ENCODE assay signal across 17 mouse cellular contexts in the genomic region with DNA sequence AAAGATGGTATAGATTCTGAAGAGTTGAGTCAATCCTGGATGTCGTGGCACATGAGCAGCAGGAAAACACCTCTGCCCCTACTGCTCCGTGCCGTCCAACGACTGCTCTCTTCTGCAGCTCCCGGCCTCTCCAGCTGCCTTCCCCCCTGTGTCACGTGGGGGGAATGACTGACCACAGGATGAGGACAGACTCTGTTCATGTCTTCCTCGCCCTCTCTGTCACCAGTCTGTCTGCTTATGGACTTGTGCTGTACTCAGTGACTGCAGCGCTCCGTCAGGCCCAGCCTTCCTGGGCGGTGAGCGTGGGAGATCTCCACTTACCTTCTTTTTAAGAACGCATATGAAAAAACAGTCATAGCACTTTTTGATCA. TPM values are rescaled to one million over a fixed set of nuclear protein-coding genes. Genes with fewer than 3 reads are reported as not detected.
DNase-seq lines count a peak whose midpoint lies in the region; ATAC-seq and TF ChIP-seq lines count a peak whose summit lies in the region.
"Had no signal": no experiment of that assay in that cellular context is flagged by ENCODE, and none has a peak within 500 bp of the region (broad histone marks: within the 10 kb centered on the region; RNA-seq: fewer than 3 reads in every experiment).

No protein-coding gene starts in this region.

- intact Hi-C loops in heart, postnatal 25 days (cut with DNase I) = loop anchor here (10.0 kb wide), 1 partner anchor 88 kb away; no protein-coding TSS in a partner anchor

- H3K27ac ChIP-seq in heart, embryonic 16.5 days (ENCODE audit: low read length) = peak overlapping the region; percentile 75
- peak overlapping the region; percentile 52; the same call in 1 of the 2 replicates for H3K27ac ChIP-seq in lung, embryonic 14.5 days (ENCODE audit: low read depth)
- H3K27ac ChIP-seq in lung, postnatal 0 days (ENCODE audit: low read length) = no peak overlapping the region
- 0 out of 2 replicates have a peak overlapping the region, but pooled peaks have one; percentile 4 for H3K27ac ChIP-seq in hindbrain, embryonic 14.5 days
- H3K27ac ChIP-seq in limb, embryonic 14.5 days (replicated peaks; ENCODE audit: low read depth, low read length) = peak overlapping the region; percentile 43
- H3K27ac ChIP-seq: midbrain, embryonic 13.5 days had no signal

- no peak for DNase-seq in heart, postnatal 25 days (ENCODE audit: low spot score)
- no peak for DNase-seq in lung, embryonic 14.5 days
- no peak for DNase-seq in lung, postnatal 0 days (ENCODE audit: low spot score)
- DNase-seq in hindbrain, embryonic 14.5 days (ENCODE audit: low spot score) = no peak
- DNase-seq in limb, embryonic 14.5 days (ENCODE audit: low spot score) = no peak
- DNase-seq in thymus, postnatal 0 days (ENCODE audit: low spot score) = no peak
- DNase-seq: cerebellum, adult 11 months; left cerebral cortex, postnatal 4 days; thymus, postnatal 25 days had no signal

- H3K9ac ChIP-seq in heart, embryonic 16.5 days (ENCODE audit: low read length) = no peak overlapping the region
- no peak overlapping the region for H3K9ac ChIP-seq in lung, embryonic 14.5 days
- H3K9ac ChIP-seq in lung, postnatal 0 days (replicated peaks; ENCODE audit: low read depth) = no peak overlapping the region
- no peak overlapping the region for H3K9ac ChIP-seq in hindbrain, embryonic 14.5 days
- H3K9ac ChIP-seq in limb, embryonic 14.5 days (ENCODE audit: low read depth, low read length, severe bottlenecking) = no peak overlapping the region
- H3K9ac ChIP-seq: forebrain, embryonic 13.5 days; midbrain, embryonic 13.5 days; stomach, embryonic 15.5 days had no signal

- H3K4me3 ChIP-seq in heart, embryonic 16.5 days (ENCODE audit: low read length) = no peak overlapping the region
- H3K4me3 ChIP-seq in lung, embryonic 14.5 days (ENCODE audit: low read depth, low read length) = no peak overlapping the region
- H3K4me3 ChIP-seq in lung, postnatal 0 days (ENCODE audit: low read depth, low read length) = no peak overlapping the region
- H3K4me3 ChIP-seq in hindbrain, embryonic 14.5 days (replicated peaks; ENCODE audit: low read length) = no peak overlapping the region
- no peak overlapping the region for H3K4me3 ChIP-seq in limb, embryonic 14.5 days (replicated peaks; ENCODE audit: low read length)
- H3K4me3 ChIP-seq: forebrain, embryonic 13.5 days; midbrain, embryonic 13.5 days; stomach, embryonic 15.5 days had no signal

- TF ChIP-seq EP300 in lung, postnatal 0 days (IDR thresholded peaks at IDR 0.05) = no peak

- H3K9me3 ChIP-seq in heart, embryonic 16.5 days (replicated peaks; ENCODE audit: control insufficient read depth, low read length) = no peaks in the 10 kb centered on the region
- no peaks in the 10 kb centered on the region for H3K9me3 ChIP-seq in lung, embryonic 14.5 days (ENCODE audit: low read depth, low read length)
- H3K9me3 ChIP-seq in lung, postnatal 0 days (ENCODE audit: low read length) = no peaks in the 10 kb centered on the region
- H3K9me3 ChIP-seq in hindbrain, embryonic 14.5 days (ENCODE audit: control insufficient read depth, low read length) = no peaks in the 10 kb centered on the region
- no peaks in the 10 kb centered on the region for H3K9me3 ChIP-seq in limb, embryonic 14.5 days (ENCODE audit: control insufficient read depth, low read length)
- H3K9me3 ChIP-seq: forebrain, embryonic 13.5 days; midbrain, embryonic 13.5 days; stomach, embryonic 15.5 days had no signal

- H3K4me1 ChIP-seq in heart, embryonic 16.5 days (ENCODE audit: control insufficient read depth, insufficient read depth, low read length) = peaks cover 26% of the 10 kb centered on the region
- H3K4me1 ChIP-seq in lung, embryonic 14.5 days (ENCODE audit: insufficient read depth) = no peaks in the 10 kb centered on the region
- no peaks in the 10 kb centered on the region for H3K4me1 ChIP-seq in lung, postnatal 0 days (ENCODE audit: insufficient read depth, low read depth, low read length)
- peaks cover 3% of the 10 kb centered on the region; the same call in 1 of the 2 replicates for H3K4me1 ChIP-seq in hindbrain, embryonic 14.5 days (replicated peaks; ENCODE audit: control insufficient read depth, insufficient read depth, low read length)
- H3K4me1 ChIP-seq in limb, embryonic 14.5 days (ENCODE audit: control insufficient read depth, insufficient read depth, low read length) = peaks cover 17% of the 10 kb centered on the region
- H3K4me1 ChIP-seq: midbrain, embryonic 13.5 days; stomach, embryonic 15.5 days had no signal

- H3K36me3 ChIP-seq in heart, embryonic 16.5 days (ENCODE audit: control insufficient read depth, insufficient read depth) = peaks cover 24% of the 10 kb centered on the region
- peaks cover 65% of the 10 kb centered on the region for H3K36me3 ChIP-seq in lung, embryonic 14.5 days (ENCODE audit: insufficient read depth)
- peaks cover 27% of the 10 kb centered on the region for H3K36me3 ChIP-seq in lung, postnatal 0 days (ENCODE audit: insufficient read depth, low read length)
- H3K36me3 ChIP-seq in hindbrain, embryonic 14.5 days (replicated peaks; ENCODE audit: control insufficient read depth, insufficient read depth) = peaks cover 16% of the 10 kb centered on the region
- H3K36me3 ChIP-seq in limb, embryonic 14.5 days (ENCODE audit: control insufficient read depth, insufficient read depth, low read length) = peaks cover 61% of the 10 kb centered on the region

- TF ChIP-seq CTCF in lung, embryonic 14.5 days (IDR thresholded peaks at IDR 0.05; ENCODE audit: low read depth) = no peak
- TF ChIP-seq CTCF in lung, postnatal 0 days (IDR thresholded peaks at IDR 0.05) = no peak

- no peaks in the 10 kb centered on the region for H3K27me3 ChIP-seq in heart, embryonic 16.5 days (ENCODE audit: control insufficient read depth, insufficient read depth, low read length)
- H3K27me3 ChIP-seq in lung, embryonic 14.5 days (ENCODE audit: insufficient read depth, low read length) = no peaks in the 10 kb centered on the region
- H3K27me3 ChIP-seq in lung, postnatal 0 days (replicated peaks; ENCODE audit: insufficient read depth, low read length) = no peaks in the 10 kb centered on the region
- H3K27me3 ChIP-seq in hindbrain, embryonic 14.5 days (ENCODE audit: control insufficient read depth, insufficient read depth, low read length) = no peaks in the 10 kb centered on the region
- H3K27me3 ChIP-seq in limb, embryonic 14.5 days (ENCODE audit: control insufficient read depth, insufficient read depth, low read length) = no peaks in the 10 kb centered on the region
- H3K27me3 ChIP-seq: forebrain, embryonic 13.5 days; midbrain, embryonic 13.5 days; stomach, embryonic 15.5 days had no signal

- ATAC-seq in heart, embryonic 16.5 days (replicated peaks; ENCODE audit: extremely low read depth, insufficient read depth, low FRiP score) = no peak
- ATAC-seq in lung, embryonic 14.5 days (ENCODE audit: insufficient read depth) = no peak
- ATAC-seq in lung, postnatal 0 days = no peak
- no peak for ATAC-seq in hindbrain, embryonic 14.5 days (ENCODE audit: low FRiP score)
- no peak for ATAC-seq in limb, embryonic 14.5 days (ENCODE audit: low FRiP score, low read depth)
- ATAC-seq: activated CD4-positive, CD25-positive, alpha-beta regulatory T cell, adult 4 months; forebrain, embryonic 13.5 days; midbrain, embryonic 13.5 days had no signal

- no peak for TF ChIP-seq POLR2A in limb, embryonic 14.5 days (IDR thresholded peaks at IDR 0.05; ENCODE audit: borderline replicate concordance, extremely low read depth, insufficient read depth, insufficient read length)

- WGBS in heart, embryonic 16.5 days = 77% methylated on average over 12 of the region's 12 CpGs
- WGBS in lung, embryonic 14.5 days = 77% methylated on average over 12 of the region's 12 CpGs
- 68% methylated on average over 12 of the region's 12 CpGs for WGBS in lung, postnatal 0 days
- WGBS in hindbrain, embryonic 14.5 days = 86% methylated on average over 12 of the region's 12 CpGs
- WGBS in limb, embryonic 14.5 days = 52% methylated on average over 12 of the region's 12 CpGs

- no peak overlapping the region for H3K4me2 ChIP-seq in heart, embryonic 16.5 days (ENCODE audit: low read depth, low read length)
- H3K4me2 ChIP-seq in lung, embryonic 14.5 days = no peak overlapping the region
- no peak overlapping the region for H3K4me2 ChIP-seq in lung, postnatal 0 days (replicated peaks; ENCODE audit: low read depth, low read length)
- no peak overlapping the region for H3K4me2 ChIP-seq in hindbrain, embryonic 14.5 days (replicated peaks)
- H3K4me2 ChIP-seq in limb, embryonic 14.5 days (replicated peaks; ENCODE audit: low read depth, low read length, severe bottlenecking) = no peak overlapping the region
- H3K4me2 ChIP-seq: forebrain, embryonic 13.5 days; midbrain, embryonic 13.5 days; stomach, embryonic 15.5 days had no signal

RNA-seq across cellular contexts. Expression of gene 1700010B08Rik, which starts 16.4 kb away (rescaled TPM):
- polyA plus RNA-seq in heart, embryonic 16.5 days (2015; fragmentation: Nextera tagmentation; extraction: Ambion mirVana) = not detected in 2 replicates
- not detected for total RNA-seq in heart, postnatal 25 days (2021)
- polyA plus RNA-seq in lung, embryonic 14.5 days (2014; fragmentation: Nextera tagmentation; extraction: Ambion mirVana) = not detected in 2 replicates
- polyA plus RNA-seq in lung, postnatal 0 days (2015; fragmentation: Nextera tagmentation; extraction: Ambion mirVana) = 0.13 TPM in 1 of 2 replicates, not detected in the other
- polyA plus RNA-seq in hindbrain, embryonic 14.5 days (2014; fragmentation: Nextera tagmentation; extraction: Ambion mirVana) = not detected in 2 replicates
- not detected in 2 replicates for polyA plus RNA-seq in limb, embryonic 14.5 days (2012; rRNA removed)
- not detected in 2 replicates for polyA plus RNA-seq in limb, embryonic 14.5 days (2014; fragmentation: Nextera tagmentation; extraction: Ambion mirVana)
- polyA plus RNA-seq in thymus, postnatal 0 days (2015; fragmentation: Nextera tagmentation; extraction: Ambion mirVana) = not detected in 2 replicates
- total RNA-seq: adrenal gland, postnatal 4 days; layer of hippocampus, postnatal 10 days; left cerebral cortex, postnatal 4 days had no signal
- polyA plus RNA-seq: activated CD4-positive, CD25-positive, alpha-beta regulatory T cell, adult 4 months; cortical plate, adult 2 months; forebrain, embryonic 13.5 days; midbrain, embryonic 13.5 days; stomach, embryonic 15.5 days had no signal

RNA-seq across cellular contexts. Expression of gene Vapb, which starts 34.5 kb away (rescaled TPM):
- polyA plus RNA-seq in heart, embryonic 16.5 days (2015; fragmentation: Nextera tagmentation; extraction: Ambion mirVana) = 13.3 and 20.7 TPM in 2 replicates
- total RNA-seq in heart, postnatal 25 days (2021) = 100 to 1,000 TPM; 128 TPM
- polyA plus RNA-seq in lung, embryonic 14.5 days (2014; fragmentation: Nextera tagmentation; extraction: Ambion mirVana) = 8.8 and 13.1 TPM in 2 replicates
- 12.4 and 12.9 TPM in 2 replicates for polyA plus RNA-seq in lung, postnatal 0 days (2015; fragmentation: Nextera tagmentation; extraction: Ambion mirVana)
- 14.1 and 19.1 TPM in 2 replicates for polyA plus RNA-seq in hindbrain, embryonic 14.5 days (2014; fragmentation: Nextera tagmentation; extraction: Ambion mirVana)
- polyA plus RNA-seq in limb, embryonic 14.5 days (2012; rRNA removed) = 20.2 and 37.0 TPM in 2 replicates
- 14.6 and 15.2 TPM in 2 replicates for polyA plus RNA-seq in limb, embryonic 14.5 days (2014; fragmentation: Nextera tagmentation; extraction: Ambion mirVana)
- 10.0 and 10.9 TPM in 2 replicates for polyA plus RNA-seq in thymus, postnatal 0 days (2015; fragmentation: Nextera tagmentation; extraction: Ambion mirVana)

RNA-seq across cellular contexts. Expression of gene Rab22a, which starts 43.3 kb away (rescaled TPM):
- 32.0 and 34.2 TPM in 2 replicates for polyA plus RNA-seq in heart, embryonic 16.5 days (2015; fragmentation: Nextera tagmentation; extraction: Ambion mirVana)
- total RNA-seq in heart, postnatal 25 days (2021) = 10 to 100 TPM; 33.8 to 34.3 TPM
- 34.1 and 34.7 TPM in 2 replicates for polyA plus RNA-seq in lung, embryonic 14.5 days (2014; fragmentation: Nextera tagmentation; extraction: Ambion mirVana)
- polyA plus RNA-seq in lung, postnatal 0 days (2015; fragmentation: Nextera tagmentation; extraction: Ambion mirVana) = 27.3 and 29.0 TPM in 2 replicates
- 38.0 and 43.7 TPM in 2 replicates for polyA plus RNA-seq in hindbrain, embryonic 14.5 days (2014; fragmentation: Nextera tagmentation; extraction: Ambion mirVana)
- 21.7 and 23.9 TPM in 2 replicates for polyA plus RNA-seq in limb, embryonic 14.5 days (2012; rRNA removed)
- 45.2 and 49.4 TPM in 2 replicates for polyA plus RNA-seq in limb, embryonic 14.5 days (2014; fragmentation: Nextera tagmentation; extraction: Ambion mirVana)
- polyA plus RNA-seq in thymus, postnatal 0 days (2015; fragmentation: Nextera tagmentation; extraction: Ambion mirVana) = 32.9 and 41.8 TPM in 2 replicates
